Mouse (Mus musculus) small intestine, adult 2 months (tissue): ENCODE measurements around the gene Rnf149. TPM values are rescaled to one million over a fixed set of nuclear protein-coding genes. Genes with fewer than 3 reads are reported as not detected.
A peak's percentile ranks its signal among the peaks of the same experiment; 100 is the strongest.
"Not testable (repeated sequence)": the region's sequence is repeated elsewhere in the genome, so short reads cannot be mapped to it uniquely, and the experiment has no call there.

ENCODE experiments used
- H3K27ac ChIP-seq: fragments of 200-500 bp; 2 replicates; pipeline ENCODE4 v1.5.1; 2012; ENCODE audit warnings: low read depth, low read length, control low read depth, inconsistent platforms; ENCODE audit not compliant: insufficient read depth
- H3K27me3 ChIP-seq: fragments of 200-500 bp; 2 replicates; pipeline ENCODE4 v1.6.1; 2012; ENCODE audit warnings: mild to moderate bottlenecking, moderate library complexity, low read length, inconsistent platforms; ENCODE audit not compliant: control insufficient read depth, insufficient read depth
- H3K36me3 ChIP-seq: fragments of 200-500 bp; 2 replicates; pipeline ENCODE4 v1.6.1; 2012; ENCODE audit warnings: mild to moderate bottlenecking, low read length, control low read depth, inconsistent platforms; ENCODE audit not compliant: control insufficient read depth, insufficient read depth
- H3K4me1 ChIP-seq: fragments of 200-500 bp; 2 replicates; pipeline ENCODE4 v1.6.1; 2012; ENCODE audit warnings: low read length, inconsistent platforms, mixed read lengths; ENCODE audit not compliant: control insufficient read depth, insufficient read depth, insufficient read length
- H3K4me3 ChIP-seq: fragments of 200-500 bp; 2 replicates; pipeline ENCODE4 v1.5.1; 2012; ENCODE audit warnings: low read depth, mild to moderate bottlenecking, control low read depth, inconsistent platforms, low read length, moderate library complexity
- CTCF ChIP-seq: fragments of 200-500 bp; IDR thresholded peaks from 2 replicates; pipeline ENCODE4 v1.5.1; 2012; ENCODE audit warnings: low read depth, mild to moderate bottlenecking, control low read depth, inconsistent platforms, low read length, moderate library complexity, mixed read lengths; ENCODE audit not compliant: insufficient replicate concordance, insufficient read length; ENCODE audit errors: extremely low read depth
- POLR2A ChIP-seq: fragments of 200-500 bp; IDR thresholded peaks from 2 replicates; pipeline ENCODE4 v1.6.1; 2012; ENCODE audit warnings: low read depth, mild to moderate bottlenecking, control low read depth, inconsistent platforms, low read length, moderate library complexity
- WGBS: fragments of 180-500 bp; shearing (Covaris S2); methylation state at CpG from one replicate; pipeline ENCODE4 v1.1.7; 2018; 5-methylcytosine and 5-hydroxymethylcytosine counted together
- polyA plus RNA-seq: library from polyadenylated mRNA; depleted of rRNA; stranded (reverse); fragments of >200 nt; gene quantifications from 2 replicates; pipeline ENCODE4 v1.2.3, GENCODE M21; 2012

Gene Rnf149
- polyA plus RNA-seq, 1 experiment, result 15.6 TPM

DNA sequence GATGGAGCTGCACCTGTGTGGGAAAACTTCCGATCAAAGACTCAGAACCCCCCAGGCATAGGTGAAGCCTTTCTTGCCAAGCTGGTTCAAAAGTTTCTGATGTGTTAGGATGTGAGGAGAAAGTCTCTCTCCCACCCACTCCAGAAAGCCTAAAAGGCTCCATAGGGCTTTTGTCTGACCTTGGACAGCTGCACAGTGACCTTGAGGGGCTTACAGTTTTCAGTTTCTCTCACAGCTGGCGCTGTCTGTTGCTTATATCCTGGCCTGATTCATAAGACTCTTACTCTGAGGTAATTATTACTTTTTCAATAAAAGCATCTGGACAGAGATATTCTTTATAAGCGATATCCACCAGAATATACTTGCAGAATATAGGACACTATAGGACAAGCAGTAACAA lies 35.9 kb upstream of the Rnf149 start:
- peaks cover 4% of the 10 kb centered on the region; the same call in 1 of the 2 replicates for H3K4me1 ChIP-seq
- TF ChIP-seq POLR2A, result no peak
- TF ChIP-seq CTCF, result no peak
- 0 out of 2 replicates have a peak, but pooled peaks cover 2% of the 10 kb centered on the region for H3K27me3 ChIP-seq
- H3K36me3 ChIP-seq, result no peaks in the 10 kb centered on the region
- 95% methylated on average over 3 of the region's 3 CpGs for WGBS
- H3K27ac ChIP-seq, result no peak overlapping the region
- no peak overlapping the region for H3K4me3 ChIP-seq

GRCm38 (mm10) chr1:39612491-39612890 lies 35.3 kb upstream of the Rnf149 start:
- no peak overlapping the region for H3K27ac ChIP-seq
- no peaks in the 10 kb centered on the region for H3K36me3 ChIP-seq
- peaks cover 4% of the 10 kb centered on the region; the same call in 1 of the 2 replicates for H3K4me1 ChIP-seq
- WGBS, result 86% methylated on average over 5 of the region's 5 CpGs
- TF ChIP-seq CTCF (no peak), POLR2A (no peak)
- no peak overlapping the region for H3K4me3 ChIP-seq
- 0 out of 2 replicates have a peak, but pooled peaks cover 2% of the 10 kb centered on the region for H3K27me3 ChIP-seq

GRCm38 (mm10) chr1:39608534-39608933 lies 31.3 kb upstream of the Rnf149 start:
- H3K27ac ChIP-seq, result peak overlapping the region; percentile 71
- H3K4me3 ChIP-seq, result no peak overlapping the region
- H3K4me1 ChIP-seq, result peaks cover 4% of the 10 kb centered on the region; the same call in 1 of the 2 replicates
- H3K36me3 ChIP-seq, result no peaks in the 10 kb centered on the region
- TF ChIP-seq CTCF, result no peak
- 7% methylated on average over 8 of the region's 8 CpGs for WGBS
- no peaks in the 10 kb centered on the region for H3K27me3 ChIP-seq

- Histone ChIP-seq H3K27ac (no peak overlapping the region), H3K4me1 (no peaks in the 10 kb centered on the region), H3K4me3 (no peak overlapping the region), H3K36me3 (no peaks in the 10 kb centered on the region), H3K27me3 (no peaks in the 10 kb centered on the region)
- TF ChIP-seq CTCF, result no peak
- TF ChIP-seq POLR2A, result no peak
- 93% methylated on average over 3 of the region's 3 CpGs for WGBS
Observed at GRCm38 (mm10) chr1:39602477-39602876, 25.3 kb upstream of the Rnf149 start.

GRCm38 (mm10) chr1:39598726-39599125 lies 21.5 kb upstream of the Rnf149 start:
- TF ChIP-seq CTCF, result no peak
- no peak for TF ChIP-seq POLR2A
- no peak overlapping the region for H3K4me3 ChIP-seq
- H3K4me1 ChIP-seq, result no peaks in the 10 kb centered on the region
- H3K36me3 ChIP-seq, result no peaks in the 10 kb centered on the region
- 26% methylated on average over 11 of the region's 11 CpGs for WGBS
- H3K27me3 ChIP-seq, result no peaks in the 10 kb centered on the region
- H3K27ac ChIP-seq, result no peak overlapping the region

- not testable (repeated sequence) for H3K36me3 ChIP-seq, H3K4me1 ChIP-seq, H3K27ac ChIP-seq, H3K4me3 ChIP-seq, H3K27me3 ChIP-seq
- WGBS, result 91% methylated on average over 9 of the region's 9 CpGs
Observed at GRCm38 (mm10) chr1:39597135-39597534, 19.9 kb upstream of the Rnf149 start.

DNA sequence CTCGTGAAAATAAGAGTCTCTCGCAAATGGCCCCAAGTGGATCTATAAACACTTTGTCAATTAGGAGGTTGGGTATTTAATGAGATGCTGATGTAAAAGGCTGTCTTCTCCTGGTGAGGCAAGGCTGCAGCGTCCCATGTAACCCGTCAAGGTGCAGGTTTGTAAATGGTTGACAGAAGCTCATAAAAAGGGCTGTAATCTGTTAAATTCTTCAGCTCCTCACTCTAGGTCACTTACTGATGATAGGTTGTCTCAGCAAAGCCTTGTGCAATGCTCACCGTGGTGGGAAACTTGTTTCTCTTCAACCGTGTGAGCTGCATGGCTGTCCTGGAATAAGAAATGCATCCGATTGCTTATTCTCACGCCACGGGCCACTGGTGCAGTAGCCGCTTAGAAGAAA lies 16.6 kb upstream of the Rnf149 start:
- H3K4me1 ChIP-seq, result peaks cover 4% of the 10 kb centered on the region; the same call in 1 of the 2 replicates
- no peaks in the 10 kb centered on the region for H3K36me3 ChIP-seq
- no peak for TF ChIP-seq CTCF
- no peak for TF ChIP-seq POLR2A
- no peak overlapping the region for H3K27ac ChIP-seq
- 30% methylated on average over 10 of the region's 10 CpGs for WGBS
- no peaks in the 10 kb centered on the region for H3K27me3 ChIP-seq
- H3K4me3 ChIP-seq, result no peak overlapping the region

- Histone ChIP-seq H3K4me3 (no peak overlapping the region), H3K36me3 (no peaks in the 10 kb centered on the region), H3K27ac (no peak overlapping the region), H3K27me3 (no peaks in the 10 kb centered on the region), H3K4me1 (peaks cover 4% of the 10 kb centered on the region; the same call in 1 of the 2 replicates)
- 24% methylated on average over 4 of the region's 4 CpGs for WGBS
- no peak for TF ChIP-seq CTCF
- TF ChIP-seq POLR2A, result no peak
Observed at GRCm38 (mm10) chr1:39592090-39592489, 14.9 kb upstream of the Rnf149 start.

DNA sequence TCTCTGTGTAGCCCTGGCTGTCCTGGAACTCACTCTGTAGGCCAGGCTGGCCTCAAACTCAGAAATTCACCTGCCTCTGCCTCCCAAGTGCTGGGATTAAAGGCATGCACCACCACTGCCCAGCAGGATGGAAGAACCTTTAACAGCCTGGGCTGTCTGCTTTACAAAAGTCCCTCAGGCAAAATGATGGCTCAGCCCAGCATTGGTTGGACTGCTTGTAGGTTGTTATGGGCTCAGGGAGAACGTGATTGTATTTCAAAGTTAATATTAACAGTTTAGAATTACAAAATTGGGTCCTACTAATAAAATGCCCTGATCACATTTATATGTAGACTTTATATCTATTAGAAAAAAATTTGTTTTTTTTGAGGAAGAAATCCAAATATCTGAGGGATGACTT lies 14.4 kb upstream of the Rnf149 start:
- H3K27ac ChIP-seq, H3K27me3 ChIP-seq, H3K4me3 ChIP-seq, H3K36me3 ChIP-seq, H3K4me1 ChIP-seq: not testable (repeated sequence)
- WGBS, result 16% methylated on average over 1 of the region's 1 CpGs
